Mouse (Mus musculus) stomach, postnatal 0 days (tissue): ENCODE results near the gene Naa16. TPM values are rescaled to one million over a fixed set of nuclear protein-coding genes. Genes with fewer than 3 reads are reported as not detected.

Source experiments
- ATAC-seq: fragments of 200-750 bp; cut with Nextera tagmentation; 2 replicates; pipeline ENCODE4 v1.8.0; 2017; ENCODE audit not compliant: low FRiP score, low TSS enrichment
- DNase-seq: peaks from one replicate; pipeline ENCODE4 v3.0.0-alpha.2; 2016; ENCODE audit warnings: low spot score
- H3K27ac ChIP-seq: fragments of 300-500 bp; sonication (generic); replicated peaks from 2 replicates; pipeline ENCODE4 v1.5.1; 2014; ENCODE audit warnings: mild to moderate bottlenecking, control low read depth
- H3K27me3 ChIP-seq: fragments of 300-500 bp; sonication (generic); 2 replicates; pipeline ENCODE4 v1.6.1; 2014; ENCODE audit warnings: low read length; ENCODE audit not compliant: control insufficient read depth, insufficient read depth
- H3K36me3 ChIP-seq: fragments of 300-500 bp; sonication (generic); 2 replicates; pipeline ENCODE4 v1.6.1; 2014; ENCODE audit warnings: low read length, mixed read lengths; ENCODE audit not compliant: control insufficient read depth, insufficient read depth
- H3K4me1 ChIP-seq: fragments of 300-500 bp; sonication (generic); replicated peaks from 2 replicates; pipeline ENCODE4 v1.6.1; 2014; ENCODE audit warnings: antibody characterized with exemption; ENCODE audit not compliant: control insufficient read depth, insufficient read depth
- H3K4me2 ChIP-seq: fragments of 300-500 bp; sonication (generic); replicated peaks from 2 replicates; pipeline ENCODE4 v1.6.1; 2014; ENCODE audit warnings: low read depth, mild to moderate bottlenecking, control low read depth, moderate library complexity
- H3K4me3 ChIP-seq: fragments of 300-500 bp; sonication (generic); 2 replicates; pipeline ENCODE4 v1.5.1; 2014; ENCODE audit warnings: low read depth, low read length, control low read depth
- H3K9ac ChIP-seq: fragments of 300-500 bp; sonication (generic); 2 replicates; pipeline ENCODE4 v1.6.1; 2014; ENCODE audit warnings: mild to moderate bottlenecking, low read length, control low read depth, mixed read lengths
- H3K9me3 ChIP-seq: fragments of 300-500 bp; sonication (generic); 2 replicates; pipeline ENCODE4 v1.6.1; 2016; ENCODE audit warnings: low read length; ENCODE audit not compliant: control insufficient read depth
- CTCF ChIP-seq: IDR thresholded peaks from 2 replicates; pipeline ENCODE4 v1.5.1; 2016; ENCODE audit warnings: antibody characterized with exemption, low read depth, mild to moderate bottlenecking, moderate library complexity
- EP300 ChIP-seq: optimal IDR thresholded peaks from 2 replicates; pipeline ENCODE3; 2016; ENCODE audit warnings: antibody characterized with exemption
- WGBS: fragments of 180-500 bp; shearing (Covaris S2); extraction: QIAGEN DNeasy Blood & Tissue Kit; methylation state at CpG from one replicate; pipeline ENCODE4 v1.1.7; 2014; 5-methylcytosine and 5-hydroxymethylcytosine counted together
- polyA plus RNA-seq: library from polyadenylated mRNA; unstranded; fragments of >200 nt; fragmentation: Nextera tagmentation; extraction: Ambion mirVana; gene quantifications from 2 replicates; pipeline ENCODE4 v1.2.1, GENCODE M21; 2015

Naa16 gene
- polyA plus RNA-seq, 1 experiment from 2014 or later, result 16.0 TPM

GRCm38 (mm10) chr14:79312719-79313118, 77.9 kb downstream of the Naa16 start:
- Histone ChIP-seq H3K27me3 (no peaks in the 10 kb centered on the region), H3K36me3 (no peaks in the 10 kb centered on the region), H3K27ac (no peak overlapping the region), H3K9me3 (no peaks in the 10 kb centered on the region), H3K4me3 (no peak overlapping the region), H3K4me2 (no peak overlapping the region), H3K4me1 (no peaks in the 10 kb centered on the region), H3K9ac (no peak overlapping the region)
- 68% methylated on average over 4 of the region's 4 CpGs for WGBS
- no peak for TF ChIP-seq EP300
- TF ChIP-seq CTCF, result no peak
- no peak for ATAC-seq
- no peak for DNase-seq

GRCm38 (mm10) chr14:79311918-79312454, 78.6 kb downstream of the Naa16 start:
- Histone ChIP-seq H3K9ac (no peak overlapping the region), H3K4me3 (no peak overlapping the region), H3K4me1 (no peaks in the 10 kb centered on the region), H3K27ac (no peak overlapping the region), H3K9me3 (no peaks in the 10 kb centered on the region), H3K27me3 (no peaks in the 10 kb centered on the region), H3K4me2 (no peak overlapping the region), H3K36me3 (no peaks in the 10 kb centered on the region)
- WGBS, result 46% methylated on average over 3 of the region's 4 CpGs
- no peak for DNase-seq
- TF ChIP-seq CTCF (no peak), EP300 (no peak)
- ATAC-seq, result no peak

DNA sequence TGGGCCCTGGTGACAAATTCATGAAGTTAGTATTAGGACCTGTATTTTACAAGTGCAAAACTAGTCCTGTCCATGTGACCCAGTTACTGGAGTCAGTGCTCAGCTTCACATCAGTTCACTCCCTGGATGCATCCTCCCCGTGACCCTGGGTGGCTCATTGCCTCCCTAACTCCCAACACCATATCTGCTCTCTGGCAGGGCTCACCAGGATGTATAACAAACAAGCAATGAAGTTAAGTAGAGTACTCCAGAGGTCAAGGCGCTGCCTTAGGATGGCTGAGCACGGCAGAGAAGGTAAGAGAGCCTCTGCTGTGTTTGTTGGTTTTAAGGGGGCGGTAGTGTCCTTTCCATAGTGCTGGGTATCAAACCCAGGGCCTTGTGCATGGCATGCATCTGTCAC, 81.5 kb downstream of the Naa16 start:
- Histone ChIP-seq H3K27ac (no peak overlapping the region), H3K4me3 (no peak overlapping the region), H3K4me1 (no peaks in the 10 kb centered on the region), H3K36me3 (no peaks in the 10 kb centered on the region), H3K9ac (no peak overlapping the region), H3K4me2 (no peak overlapping the region), H3K27me3 (no peaks in the 10 kb centered on the region), H3K9me3 (no peaks in the 10 kb centered on the region)
- WGBS, result 45% methylated on average over 4 of the region's 4 CpGs
- ATAC-seq (no peak), DNase-seq (no peak)
- no peak for TF ChIP-seq EP300
- TF ChIP-seq CTCF, result no peak

DNA sequence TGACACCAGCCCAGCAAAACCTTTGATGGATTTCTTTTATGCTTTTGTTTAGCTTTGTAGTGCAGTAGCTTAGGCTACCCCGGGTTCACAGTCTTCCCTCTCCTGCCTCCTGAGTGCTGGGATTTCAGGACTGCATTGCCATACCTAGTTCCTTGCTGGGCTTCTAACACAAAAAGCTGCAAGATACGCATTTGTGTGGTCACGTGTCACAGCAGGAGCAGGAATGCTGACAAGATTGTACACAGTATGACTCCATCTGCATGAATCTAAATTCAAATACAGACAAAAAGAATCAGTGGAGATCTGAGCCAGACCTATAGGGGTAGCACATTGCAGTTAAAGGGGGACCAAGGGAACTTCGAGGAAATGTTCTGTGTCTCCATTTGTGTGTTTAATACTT, 82.2 kb downstream of the Naa16 start:
- ATAC-seq (no peak), DNase-seq (no peak)
- Histone ChIP-seq H3K9ac (no peak overlapping the region), H3K36me3 (no peaks in the 10 kb centered on the region), H3K27me3 (no peaks in the 10 kb centered on the region), H3K4me3 (no peak overlapping the region), H3K4me1 (no peaks in the 10 kb centered on the region), H3K4me2 (no peak overlapping the region), H3K27ac (no peak overlapping the region), H3K9me3 (no peaks in the 10 kb centered on the region)
- no peak for TF ChIP-seq CTCF
- no peak for TF ChIP-seq EP300
- WGBS, result 45% methylated on average over 4 of the region's 4 CpGs

- TF ChIP-seq EP300 (no peak), CTCF (no peak)
Measured at GRCm38 (mm10) chr14:79307908-79308307, 82.7 kb downstream of the Naa16 start.

GRCm38 (mm10) chr14:79307138-79307537, 83.4 kb downstream of the Naa16 start:
- Histone ChIP-seq H3K4me1 (no peaks in the 10 kb centered on the region), H3K4me2 (no peak overlapping the region), H3K4me3 (no peak overlapping the region), H3K27ac (no peak overlapping the region), H3K27me3 (no peaks in the 10 kb centered on the region), H3K9ac (no peak overlapping the region), H3K9me3 (no peaks in the 10 kb centered on the region), H3K36me3 (no peaks in the 10 kb centered on the region)
- ATAC-seq (no peak), DNase-seq (no peak)
- TF ChIP-seq CTCF (no peak), EP300 (no peak)
- WGBS, result 88% methylated on average over 7 of the region's 7 CpGs

More at GRCm38 (mm10) chr14:79307908-79308307, 82.7 kb downstream of the Naa16 start:
- Histone ChIP-seq H3K4me1 (no peaks in the 10 kb centered on the region), H3K4me3 (no peak overlapping the region), H3K4me2 (no peak overlapping the region), H3K36me3 (no peaks in the 10 kb centered on the region), H3K27ac (no peak overlapping the region), H3K9ac (no peak overlapping the region), H3K27me3 (no peaks in the 10 kb centered on the region), H3K9me3 (no peaks in the 10 kb centered on the region)
- DNase-seq, result no peak
- no peak for ATAC-seq
- WGBS, result 59% methylated on average over 5 of the region's 5 CpGs
